Mouse (Mus musculus): ENCODE measurements around the gene Stx16.

GRCm38 (mm10) chr2:174121411-174121947 is 45.4 kb downstream of the Stx16 start:
- TF ChIP-seq POLR2A (IDR thresholded peaks at IDR 0.05; ENCODE audit: control insufficient read depth, extremely low read depth, insufficient read depth, low read length, poor library complexity) (no peak), CTCF (IDR thresholded peaks at IDR 0.05; ENCODE audit: borderline replicate concordance, control insufficient read depth, extremely low read depth, insufficient read depth, low read length, poor library complexity) (no peak)
